Mouse (Mus musculus) v-Abl transformed pro-B cells (cell line): ENCODE results near the gene Exosc7.

Source experiments
- in situ Hi-C, 2 experiments: fragments of 400-800 bp; cut with MboI; formaldehyde crosslinking; loops; one replicate each; pipeline ENCODE4 v1.15.1; 2025; ENCODE audit not compliant: unreplicated experiment in 2 of 2

The Exosc7 gene

GRCm38 (mm10) chr9:123174356-123174755 lies 61.3 kb downstream of the Exosc7 start:
- in situ Hi-C loops: loop anchor here in 1 of 2 experiments (25.0 kb wide), 1 partner anchor 263 kb away; no protein-coding TSS in a partner anchor

DNA sequence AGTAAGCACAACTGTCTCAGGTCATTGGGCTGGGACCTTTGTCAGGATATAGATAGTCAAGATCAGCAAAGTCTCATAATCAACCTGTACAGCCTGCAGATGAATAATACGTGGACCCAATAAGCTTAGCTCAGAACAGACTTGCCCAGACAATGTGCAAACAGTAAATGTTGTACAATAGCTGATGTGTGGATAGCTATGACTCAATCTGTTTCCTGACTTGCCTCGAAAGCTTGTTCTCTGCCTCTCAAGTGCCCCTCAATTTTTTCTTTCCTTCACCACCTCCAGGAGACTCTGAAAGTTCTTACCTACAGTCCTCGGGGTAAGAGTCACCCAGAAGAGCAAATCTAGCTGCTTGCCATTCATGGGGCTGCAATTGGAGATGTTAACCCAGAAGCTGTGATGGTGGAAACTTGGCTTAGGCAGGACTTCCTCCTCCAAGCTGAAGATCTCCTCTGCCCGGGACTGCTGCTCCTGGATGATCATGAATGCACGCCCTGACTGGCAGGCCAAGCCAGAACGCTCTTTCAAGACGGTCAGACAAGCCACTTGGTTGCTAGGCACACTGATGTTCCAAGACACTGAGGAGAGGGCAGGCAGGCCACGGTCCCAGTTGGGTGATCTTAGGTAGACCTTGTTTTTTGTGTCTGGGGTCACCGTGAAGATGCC lies 64.5 kb downstream of the Exosc7 start:
- in situ Hi-C loops: no loop called here

- in situ Hi-C loops: no loop called here
These were observed 67.0 kb downstream of the Exosc7 start for GRCm38 (mm10) chr9:123180003-123180402.

GRCm38 (mm10) chr9:123183226-123183625 lies 70.2 kb downstream of the Exosc7 start:
- in situ Hi-C loops: no loop called here

GRCm38 (mm10) chr9:123185546-123185945 lies 72.5 kb downstream of the Exosc7 start:
- in situ Hi-C loops: no loop called here
